Mouse (Mus musculus) CH12.LX (cell line): Measurements from ENCODE around the gene Aldob. TPM values are rescaled to one million over a fixed set of nuclear protein-coding genes. Genes with fewer than 3 reads are reported as not detected.

Experiments used
- DNase-seq: peaks from one replicate; pipeline ENCODE4 v3.0.0-alpha.2; 2013; ENCODE audit errors: extremely low read depth
- H3K27ac ChIP-seq: 2 replicates; pipeline ENCODE4 v1.5.1; 2012; ENCODE audit warnings: low read depth, mild to moderate bottlenecking, control low read depth, moderate library complexity; ENCODE audit not compliant: insufficient read depth
- H3K27me3 ChIP-seq: replicated peaks from 2 replicates; pipeline ENCODE3; 2012; ENCODE audit warnings: inconsistent platforms
- H3K36me3 ChIP-seq, 2 experiments: replicated peaks in 1 of 2; 2 replicates each; pipeline versions ENCODE3 to v1.6.1; 2012; ENCODE audit warnings: inconsistent platforms in 1 of 2, low read length in 1 of 2, mild to moderate bottlenecking in 1 of 2, mixed read lengths in 1 of 2, moderate library complexity in 1 of 2; ENCODE audit not compliant: control insufficient read depth in 1 of 2, insufficient read depth in 1 of 2
- H3K4me1 ChIP-seq, 2 experiments: 2 replicates each; pipeline ENCODE4 v1.6.1; 2012; ENCODE audit warnings: inconsistent platforms in 1 of 2, moderate library complexity in 1 of 2; ENCODE audit not compliant: insufficient read depth in 2 of 2, control insufficient read depth in 1 of 2
- H3K4me2 ChIP-seq: 2 replicates; pipeline ENCODE4 v1.6.1; 2012; ENCODE audit warnings: low read depth, mild to moderate bottlenecking, control low read depth; ENCODE audit not compliant: poor library complexity, insufficient read depth, severe bottlenecking
- H3K4me3 ChIP-seq, 3 experiments: fragments of 150-350 bp in 1 of 3; sonication (generic) in 1 of 3; replicated peaks in 1 of 3; 2 replicates each; pipeline versions ENCODE3 to v1.5.1; 2011 to 2012; ENCODE audit warnings: low read depth in 2 of 3, low read length in 2 of 3, mild to moderate bottlenecking in 2 of 3, moderate library complexity in 2 of 3, control low read depth in 1 of 3, improper control_type of control experiment in 1 of 3, inconsistent platforms in 1 of 3, mixed read lengths in 1 of 3; ENCODE audit not compliant: poor library complexity in 1 of 3
- H3K79me2 ChIP-seq: replicated peaks from 2 replicates; pipeline ENCODE4 v1.6.1; 2012; ENCODE audit warnings: mild to moderate bottlenecking, moderate library complexity; ENCODE audit not compliant: control insufficient read depth, poor library complexity, insufficient read depth, severe bottlenecking; ENCODE audit errors: extremely low read depth
- H3K9ac ChIP-seq: 2 replicates; pipeline ENCODE4 v1.6.1; 2012; ENCODE audit warnings: low read depth, mild to moderate bottlenecking, control low read depth, moderate library complexity; ENCODE audit not compliant: insufficient read depth
- H3K9me3 ChIP-seq: replicated peaks from 2 replicates; pipeline ENCODE3; 2012; ENCODE audit warnings: low read length, inconsistent platforms, mixed read lengths
- ELF1 ChIP-seq: IDR thresholded peaks from 2 replicates; pipeline ENCODE4 v1.6.1; 2014; ENCODE audit warnings: low read depth, mild to moderate bottlenecking, inconsistent platforms, low read length, improper control_type of control experiment
- EP300 ChIP-seq: IDR thresholded peaks from 2 replicates; pipeline ENCODE4 v1.6.1; 2011; ENCODE audit warnings: low read length, improper control_type of control experiment
- dilution Hi-C: fragments of 300-500 bp; cut with MboI; formaldehyde crosslinking; loops from 2 replicates; pipeline ENCODE4 v1.14.3; 2020; ENCODE audit warnings: low sequenced_read_pairs; ENCODE audit not compliant: extremely low pct_unique_long_range_greater_than_20kb, extremely low pct_ligation_motif_present
- in situ Hi-C: fragments of 300-500 bp; cut with MboI; formaldehyde crosslinking; loops from 3 replicates; pipeline ENCODE4 v1.14.3; 2019; ENCODE audit warnings: low sequenced_read_pairs, low pct_ligation_motif_present, low pct_unique_long_range_greater_than_20kb, mixed read lengths
- polyA plus RNA-seq: library from polyadenylated mRNA; unstranded; fragments of >175 nt; gene quantifications from 2 replicates; pipeline ENCODE4 v1.2.1, GENCODE M21; 2012; ENCODE audit warnings: low read depth; ENCODE audit not compliant: insufficient read length
- total RNA-seq, 2 experiments: library from RNA; depleted of rRNA; stranded (reverse); fragments of 300-350 nt in 1 of 2; fragments of >200 nt in 1 of 2; gene quantifications; 2 replicates each; pipeline ENCODE4 v1.2.3; 2012 to 2014

The Aldob gene
- total and polyA plus RNA-seq, 3 experiments, result not detected

- dilution Hi-C loops (no loop called here), in situ Hi-C loops (no loop called here)
- Histone ChIP-seq H3K4me1 (no peaks in the 10 kb centered on the region), H3K9me3 (no peaks in the 10 kb centered on the region), H3K4me3 (no peak overlapping the region), H3K9ac (no peak overlapping the region), H3K27me3 (no peaks in the 10 kb centered on the region), H3K79me2 (no peaks in the 10 kb centered on the region), H3K4me2 (no peak overlapping the region), H3K27ac (no peak overlapping the region), H3K36me3 (no peaks in the 10 kb centered on the region)
- DNase-seq, result no peak
- TF ChIP-seq ELF1 (no peak), EP300 (no peak)
These were observed 45.8 kb downstream of the Aldob start for GRCm38 (mm10) chr4:49503563-49503962.

Other genes starting within 250 kb of the Aldob start
- not detected in 2 replicates for gene Acnat2, start 141.4 kb downstream of the Aldob start, total RNA-seq (2012; rRNA removed)
- gene Acnat2, start 141.4 kb downstream of the Aldob start, total RNA-seq (2014; rRNA removed), result not detected in 2 replicates
- gene Acnat2, start 141.4 kb downstream of the Aldob start, polyA plus RNA-seq, result not detected in 2 replicates
- not detected in 2 replicates for gene Acnat1, start 75.6 kb downstream of the Aldob start, total RNA-seq (2012; rRNA removed)
- gene Acnat1, start 75.6 kb downstream of the Aldob start, total RNA-seq (2014; rRNA removed), result not detected in 2 replicates
- not detected in 2 replicates for gene Acnat1, start 75.6 kb downstream of the Aldob start, polyA plus RNA-seq
- gene Baat, start 43.0 kb downstream of the Aldob start, total RNA-seq (2012; rRNA removed), result 0.04 TPM in 1 of 2 replicates, not detected in the other
- 0.18 TPM in 1 of 2 replicates, not detected in the other for gene Baat, start 43.0 kb downstream of the Aldob start, total RNA-seq (2014; rRNA removed)
- 0.19 TPM in 1 of 2 replicates, not detected in the other for gene Baat, start 43.0 kb downstream of the Aldob start, polyA plus RNA-seq
- 23.4 and 29.9 TPM in 2 replicates for gene Mrpl50, start 28.5 kb downstream of the Aldob start, total RNA-seq (2012; rRNA removed)
- gene Mrpl50, start 28.5 kb downstream of the Aldob start, total RNA-seq (2014; rRNA removed), result 42.9 and 46.2 TPM in 2 replicates
- gene Mrpl50, start 28.5 kb downstream of the Aldob start, polyA plus RNA-seq, result 63.3 and 63.8 TPM in 2 replicates
- 4.7 and 5.1 TPM in 2 replicates for gene Zfp189, start 28.4 kb downstream of the Aldob start, total RNA-seq (2012; rRNA removed)
- gene Zfp189, start 28.4 kb downstream of the Aldob start, total RNA-seq (2014; rRNA removed), result 4.0 and 4.3 TPM in 2 replicates
- 1.6 and 2.3 TPM in 2 replicates for gene Zfp189, start 28.4 kb downstream of the Aldob start, polyA plus RNA-seq
- 0.13 TPM in 1 of 2 replicates, not detected in the other for gene Tmem246, start 48.3 kb upstream of the Aldob start, total RNA-seq (2012; rRNA removed)
- 0.22 and 0.24 TPM in 2 replicates for gene Tmem246, start 48.3 kb upstream of the Aldob start, total RNA-seq (2014; rRNA removed)
- gene Tmem246, start 48.3 kb upstream of the Aldob start, polyA plus RNA-seq, result 0.19 and 0.49 TPM in 2 replicates
- 47.9 and 58.7 TPM in 2 replicates for gene Rnf20, start 82.5 kb upstream of the Aldob start, total RNA-seq (2012; rRNA removed)
- 50.6 and 54.0 TPM in 2 replicates for gene Rnf20, start 82.5 kb upstream of the Aldob start, total RNA-seq (2014; rRNA removed)
- 61.5 and 62.6 TPM in 2 replicates for gene Rnf20, start 82.5 kb upstream of the Aldob start, polyA plus RNA-seq
- not detected in 2 replicates for gene Ppp3r2, start 132.5 kb upstream of the Aldob start, total RNA-seq (2012; rRNA removed)
- not detected in 2 replicates for gene Ppp3r2, start 132.5 kb upstream of the Aldob start, total RNA-seq (2014; rRNA removed)
- not detected in 2 replicates for gene Ppp3r2, start 132.5 kb upstream of the Aldob start, polyA plus RNA-seq